Mouse (Mus musculus): ENCODE results near the gene Ralgapb. TPM values are rescaled to one million over a fixed set of nuclear protein-coding genes. Genes with fewer than 3 reads are reported as not detected.
"Not testable (repeated sequence)": the region's sequence is repeated elsewhere in the genome, so short reads cannot be mapped to it uniquely, and the experiment has no call there.

The Ralgapb gene
- polyA plus RNA-seq, 1 experiment from 2014 or later, result 11.5 TPM

- H3K27ac ChIP-seq (ENCODE audit: low read depth, low read length), result no peak overlapping the region
- H3K4me3 ChIP-seq (ENCODE audit: low read depth, low read length), result no peak overlapping the region
- H3K9ac ChIP-seq (ENCODE audit: low read depth, low read length), result no peak overlapping the region
- H3K9me3 ChIP-seq (ENCODE audit: control insufficient read depth), result no peaks in the 10 kb centered on the region
- no peaks in the 10 kb centered on the region for H3K27me3 ChIP-seq (replicated peaks; ENCODE audit: control insufficient read depth, insufficient read depth, low read length)
- H3K36me3 ChIP-seq (ENCODE audit: control insufficient read depth, insufficient read depth), result no peaks in the 10 kb centered on the region
- H3K4me1 ChIP-seq (replicated peaks; ENCODE audit: control insufficient read depth, insufficient read depth, low read length), result no peaks in the 10 kb centered on the region
- no peak for ATAC-seq
- no peak for TF ChIP-seq CTCF (IDR thresholded peaks at IDR 0.05; ENCODE audit: low read depth)
- WGBS, result 80% methylated on average over 6 of the region's 6 CpGs
- no peak overlapping the region for H3K4me2 ChIP-seq (replicated peaks; ENCODE audit: low read depth)
Observed at GRCm38 (mm10) chr2:158396369-158396768, 13.3 kb upstream of the Ralgapb start.

DNA sequence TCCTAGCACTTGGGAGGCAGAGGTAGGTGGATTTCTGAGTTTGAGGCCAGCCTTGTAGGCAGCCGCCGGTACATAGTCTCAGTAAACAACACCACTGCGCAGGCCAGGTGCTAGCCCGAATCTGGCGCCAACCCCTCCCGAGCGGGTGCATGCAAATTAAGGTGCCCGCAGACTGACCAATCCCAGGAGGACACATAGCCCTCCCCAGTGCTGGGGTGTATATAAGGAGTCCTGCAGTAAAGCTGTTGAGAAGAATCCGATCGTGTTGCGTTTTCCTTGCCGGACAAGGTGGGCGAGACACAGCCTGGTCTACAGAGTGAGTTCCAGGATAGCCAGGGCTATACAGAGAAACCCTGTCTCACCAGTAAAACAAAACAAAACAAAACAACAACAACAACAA, 12.5 kb upstream of the Ralgapb start:
- not testable (repeated sequence) for H3K27ac ChIP-seq (ENCODE audit: low read depth, low read length); H3K4me2 ChIP-seq (replicated peaks; ENCODE audit: low read depth); H3K27me3 ChIP-seq (replicated peaks; ENCODE audit: control insufficient read depth, insufficient read depth, low read length); H3K4me1 ChIP-seq (replicated peaks; ENCODE audit: control insufficient read depth, insufficient read depth, low read length); H3K36me3 ChIP-seq (ENCODE audit: control insufficient read depth, insufficient read depth); H3K4me3 ChIP-seq (ENCODE audit: low read depth, low read length); H3K9me3 ChIP-seq (ENCODE audit: control insufficient read depth); H3K9ac ChIP-seq (ENCODE audit: low read depth, low read length)
- 55% methylated on average over 13 of the region's 13 CpGs for WGBS
- peak; percentile 51 for ATAC-seq

GRCm38 (mm10) chr2:158402915-158403314, 6.7 kb upstream of the Ralgapb start:
- no peak for ATAC-seq

GRCm38 (mm10) chr2:158408997-158409594, 552 bp upstream of the Ralgapb start:
- Histone ChIP-seq H3K4me1 (replicated peaks; ENCODE audit: control insufficient read depth, insufficient read depth, low read length) (peaks cover 9% of the 10 kb centered on the region; the same call in 1 of the 2 replicates), H3K9me3 (ENCODE audit: control insufficient read depth) (no peaks in the 10 kb centered on the region), H3K27ac (ENCODE audit: low read depth, low read length) (no peak overlapping the region), H3K9ac (ENCODE audit: low read depth, low read length) (peak overlapping the region; percentile 97; the same call in 1 of the 2 replicates), H3K4me3 (ENCODE audit: low read depth, low read length) (peak overlapping the region; percentile 96), H3K4me2 (replicated peaks; ENCODE audit: low read depth) (peak overlapping the region; percentile 86), H3K27me3 (replicated peaks; ENCODE audit: control insufficient read depth, insufficient read depth, low read length) (no peaks in the 10 kb centered on the region), H3K36me3 (ENCODE audit: control insufficient read depth, insufficient read depth) (no peaks in the 10 kb centered on the region)
- TF ChIP-seq CTCF (IDR thresholded peaks at IDR 0.05; ENCODE audit: low read depth), result no peak
- WGBS, result 19% methylated on average over 14 of the region's 14 CpGs
- peak; percentile 50 for ATAC-seq

More at GRCm38 (mm10) chr2:158402915-158403314, 6.7 kb upstream of the Ralgapb start:
- H3K27me3 ChIP-seq (replicated peaks; ENCODE audit: control insufficient read depth, insufficient read depth, low read length), result no peaks in the 10 kb centered on the region
- no peaks in the 10 kb centered on the region for H3K36me3 ChIP-seq (ENCODE audit: control insufficient read depth, insufficient read depth)
- no peak overlapping the region for H3K4me3 ChIP-seq (ENCODE audit: low read depth, low read length)
- no peak overlapping the region for H3K27ac ChIP-seq (ENCODE audit: low read depth, low read length)
- no peaks in the 10 kb centered on the region for H3K9me3 ChIP-seq (ENCODE audit: control insufficient read depth)
- no peak overlapping the region for H3K4me2 ChIP-seq (replicated peaks; ENCODE audit: low read depth)
- H3K9ac ChIP-seq (ENCODE audit: low read depth, low read length), result no peak overlapping the region
- WGBS, result 86% methylated on average over 7 of the region's 7 CpGs
- no peaks in the 10 kb centered on the region for H3K4me1 ChIP-seq (replicated peaks; ENCODE audit: control insufficient read depth, insufficient read depth, low read length)
- TF ChIP-seq CTCF (IDR thresholded peaks at IDR 0.05; ENCODE audit: low read depth), result no peak

- no peaks in the 10 kb centered on the region for H3K9me3 ChIP-seq (ENCODE audit: control insufficient read depth)
- H3K27me3 ChIP-seq (replicated peaks; ENCODE audit: control insufficient read depth, insufficient read depth, low read length), result no peaks in the 10 kb centered on the region
- H3K9ac ChIP-seq (ENCODE audit: low read depth, low read length), result peak overlapping the region; percentile 97
- peaks cover 9% of the 10 kb centered on the region; the same call in 1 of the 2 replicates for H3K4me1 ChIP-seq (replicated peaks; ENCODE audit: control insufficient read depth, insufficient read depth, low read length)
- peak; percentile 68 for ATAC-seq
- H3K27ac ChIP-seq (ENCODE audit: low read depth, low read length), result peak overlapping the region; percentile 94
- H3K4me2 ChIP-seq (replicated peaks; ENCODE audit: low read depth), result peak overlapping the region; percentile 86
- peak overlapping the region; percentile 96 for H3K4me3 ChIP-seq (ENCODE audit: low read depth, low read length)
- no peaks in the 10 kb centered on the region for H3K36me3 ChIP-seq (ENCODE audit: control insufficient read depth, insufficient read depth)
- TF ChIP-seq CTCF (IDR thresholded peaks at IDR 0.05; ENCODE audit: low read depth), result no peak; the same call in 1 of the 2 replicates
- WGBS, result 2% methylated on average over 49 of the region's 67 CpGs
Observed at GRCm38 (mm10) chr2:158410022-158411014, 670 bp downstream of the Ralgapb start.

GRCm38 (mm10) chr2:158413240-158413639, 3.6 kb downstream of the Ralgapb start:
- TF ChIP-seq CTCF (IDR thresholded peaks at IDR 0.05; ENCODE audit: low read depth), result no peak
- Histone ChIP-seq H3K36me3 (ENCODE audit: control insufficient read depth, insufficient read depth) (no peaks in the 10 kb centered on the region), H3K4me1 (replicated peaks; ENCODE audit: control insufficient read depth, insufficient read depth, low read length) (peaks cover 9% of the 10 kb centered on the region; the same call in 1 of the 2 replicates), H3K27ac (ENCODE audit: low read depth, low read length) (no peak overlapping the region), H3K27me3 (replicated peaks; ENCODE audit: control insufficient read depth, insufficient read depth, low read length) (no peaks in the 10 kb centered on the region), H3K9ac (ENCODE audit: low read depth, low read length) (no peak overlapping the region), H3K9me3 (ENCODE audit: control insufficient read depth) (no peaks in the 10 kb centered on the region), H3K4me2 (replicated peaks; ENCODE audit: low read depth) (no peak overlapping the region), H3K4me3 (ENCODE audit: low read depth, low read length) (no peak overlapping the region)
- no peak for ATAC-seq
- 59% methylated on average over 2 of the region's 2 CpGs for WGBS
